Mouse (Mus musculus) heart, postnatal 0 days (tissue): ENCODE results near the gene Gpx3. TPM values are rescaled to one million over a fixed set of nuclear protein-coding genes. Genes with fewer than 3 reads are reported as not detected.

Experiments used
- ATAC-seq: fragments of 200-750 bp; cut with Nextera tagmentation; 2 replicates; pipeline ENCODE4 v1.8.0; 2017; ENCODE audit warnings: low read depth, moderate number of reproducible peaks, moderate library complexity; ENCODE audit not compliant: insufficient read depth
- DNase-seq: peaks from one replicate; pipeline ENCODE4 v3.0.0-alpha.2; 2016; ENCODE audit warnings: low spot score
- H3K27ac ChIP-seq: fragments of 300-500 bp; sonication (generic); 2 replicates; pipeline ENCODE4 v1.5.1; 2014; ENCODE audit warnings: low read depth, mild to moderate bottlenecking
- H3K27me3 ChIP-seq: fragments of 300-500 bp; sonication (generic); 2 replicates; pipeline ENCODE4 v1.6.1; 2014; ENCODE audit warnings: low read length, mixed read lengths; ENCODE audit not compliant: control insufficient read depth, insufficient read depth
- H3K36me3 ChIP-seq: fragments of 300-500 bp; sonication (generic); replicated peaks from 2 replicates; pipeline ENCODE4 v1.6.1; 2014; ENCODE audit warnings: low read length, mixed read lengths; ENCODE audit not compliant: control insufficient read depth, insufficient read depth
- H3K4me1 ChIP-seq: fragments of 300-500 bp; sonication (generic); 2 replicates; pipeline ENCODE4 v1.6.1; 2014; ENCODE audit warnings: antibody characterized with exemption; ENCODE audit not compliant: control insufficient read depth, insufficient read depth
- H3K4me2 ChIP-seq: fragments of 300-500 bp; sonication (generic); 2 replicates; pipeline ENCODE4 v1.6.1; 2014; ENCODE audit warnings: low read depth, mild to moderate bottlenecking, low read length, moderate library complexity
- H3K4me3 ChIP-seq: fragments of 300-500 bp; sonication (generic); 2 replicates; pipeline ENCODE4 v1.5.1; 2014; ENCODE audit warnings: low read depth, low read length
- H3K9ac ChIP-seq: fragments of 300-500 bp; sonication (generic); replicated peaks from 2 replicates; pipeline ENCODE4 v1.6.1; 2014; ENCODE audit warnings: low read depth, low read length, mixed read lengths
- H3K9me3 ChIP-seq: fragments of 300-500 bp; sonication (generic); replicated peaks from 2 replicates; pipeline ENCODE4 v1.6.1; 2016; ENCODE audit warnings: low read length; ENCODE audit not compliant: control insufficient read depth
- CTCF ChIP-seq: IDR thresholded peaks from 2 replicates; pipeline ENCODE4 v1.5.1; 2016; ENCODE audit warnings: antibody characterized with exemption, control low read depth, low read depth
- EP300 ChIP-seq: IDR thresholded peaks from 2 replicates; pipeline ENCODE4 v1.6.1; 2016; ENCODE audit warnings: antibody characterized with exemption, low read depth
- WGBS: fragments of 180-500 bp; shearing (Covaris S2); extraction: QIAGEN DNeasy Blood & Tissue Kit; methylation state at CpG from one replicate; pipeline ENCODE4 v1.1.7; 2014; 5-methylcytosine and 5-hydroxymethylcytosine counted together
- polyA plus RNA-seq: library from polyadenylated mRNA; unstranded; fragments of >200 nt; fragmentation: Nextera tagmentation; extraction: Ambion mirVana; gene quantifications from 2 replicates; pipeline ENCODE4 v1.2.1, GENCODE M21; 2015
- total RNA-seq: library from RNA; depleted of rRNA; stranded (reverse); fragments of >200 nt; gene quantifications from 2 replicates; pipeline ENCODE4 v1.2.3, GENCODE M21; 2014; ENCODE audit warnings: low replicate concordance

Gpx3 gene
- total and polyA plus RNA-seq, 2 experiments from 2014 or later, result 114 to 788 TPM

GRCm38 (mm10) chr11:54930318-54930979 lies 28.2 kb downstream of the Gpx3 start:
- peaks cover 80% of the 10 kb centered on the region for H3K36me3 ChIP-seq
- no peaks in the 10 kb centered on the region for H3K9me3 ChIP-seq
- WGBS, result 48% methylated on average over 7 of the region's 7 CpGs
- TF ChIP-seq CTCF, result peak; percentile 75
- TF ChIP-seq EP300, result no peak
- H3K4me3 ChIP-seq, result no peak overlapping the region
- ATAC-seq (no peak), DNase-seq (peak; percentile 54)
- H3K9ac ChIP-seq, result no peak overlapping the region
- no peaks in the 10 kb centered on the region for H3K27me3 ChIP-seq
- H3K27ac ChIP-seq, result no peak overlapping the region
- no peak overlapping the region for H3K4me2 ChIP-seq
- no peaks in the 10 kb centered on the region for H3K4me1 ChIP-seq

GRCm38 (mm10) chr11:54931405-54932093 lies 29.3 kb downstream of the Gpx3 start:
- H3K9me3 ChIP-seq, result no peaks in the 10 kb centered on the region
- H3K9ac ChIP-seq, result no peak overlapping the region
- WGBS, result 68% methylated on average over 5 of the region's 5 CpGs
- H3K4me2 ChIP-seq, result no peak overlapping the region
- no peak overlapping the region for H3K27ac ChIP-seq
- ATAC-seq (no peak), DNase-seq (no peak)
- TF ChIP-seq EP300 (no peak), CTCF (peak; percentile 71)
- H3K27me3 ChIP-seq, result no peaks in the 10 kb centered on the region
- peaks cover 4% of the 10 kb centered on the region; the same call in 1 of the 2 replicates for H3K4me1 ChIP-seq
- H3K36me3 ChIP-seq, result peaks cover 79% of the 10 kb centered on the region
- H3K4me3 ChIP-seq, result no peak overlapping the region

- H3K9me3 ChIP-seq, result no peaks in the 10 kb centered on the region
- H3K36me3 ChIP-seq, result peaks cover 76% of the 10 kb centered on the region
- no peak overlapping the region for H3K27ac ChIP-seq
- H3K27me3 ChIP-seq, result no peaks in the 10 kb centered on the region
- 81% methylated on average over 6 of the region's 6 CpGs for WGBS
- no peak for ATAC-seq
- H3K9ac ChIP-seq, result no peak overlapping the region
- H3K4me2 ChIP-seq, result no peak overlapping the region
- H3K4me1 ChIP-seq, result peaks cover 9% of the 10 kb centered on the region
- no peak for TF ChIP-seq CTCF
- TF ChIP-seq EP300, result no peak
- no peak overlapping the region for H3K4me3 ChIP-seq
- DNase-seq, result no peak
Observed at GRCm38 (mm10) chr11:54932540-54932939, 30.3 kb downstream of the Gpx3 start.

GRCm38 (mm10) chr11:54934198-54934597 lies 31.9 kb downstream of the Gpx3 start:
- Histone ChIP-seq H3K4me2 (no peak overlapping the region), H3K27me3 (no peaks in the 10 kb centered on the region), H3K9ac (no peak overlapping the region), H3K36me3 (peaks cover 76% of the 10 kb centered on the region), H3K27ac (no peak overlapping the region), H3K9me3 (no peaks in the 10 kb centered on the region), H3K4me3 (no peak overlapping the region), H3K4me1 (peaks cover 9% of the 10 kb centered on the region)
- ATAC-seq (no peak), DNase-seq (no peak)
- 95% methylated on average over 7 of the region's 7 CpGs for WGBS
- no peak for TF ChIP-seq EP300
- TF ChIP-seq CTCF, result no peak

GRCm38 (mm10) chr11:54936035-54936770 lies 34.0 kb downstream of the Gpx3 start:
- H3K9ac ChIP-seq, result no peak overlapping the region
- ATAC-seq, result 0 out of 2 replicates have a peak, but pooled peaks have one; percentile 22
- 41% methylated on average over 12 of the region's 12 CpGs for WGBS
- TF ChIP-seq CTCF, result no peak
- no peak for TF ChIP-seq EP300
- H3K4me3 ChIP-seq, result no peak overlapping the region
- H3K4me1 ChIP-seq, result peaks cover 15% of the 10 kb centered on the region
- H3K9me3 ChIP-seq, result no peaks in the 10 kb centered on the region
- H3K36me3 ChIP-seq, result peaks cover 57% of the 10 kb centered on the region
- H3K4me2 ChIP-seq, result no peak overlapping the region
- H3K27ac ChIP-seq, result 0 out of 2 replicates have a peak overlapping the region, but pooled peaks have one; percentile 8
- DNase-seq, result peak; percentile 16
- H3K27me3 ChIP-seq, result no peaks in the 10 kb centered on the region
